Mouse (Mus musculus): Measurements from ENCODE around the gene Fuk. TPM values are rescaled to one million over a fixed set of nuclear protein-coding genes. Genes with fewer than 3 reads are reported as not detected.
"Not testable (repeated sequence)": the region's sequence is repeated elsewhere in the genome, so short reads cannot be mapped to it uniquely, and the experiment has no call there.

Gene Fuk
- total RNA-seq, 2 experiments from 2014 or later = 1.8 to 3.9 TPM

DNA sequence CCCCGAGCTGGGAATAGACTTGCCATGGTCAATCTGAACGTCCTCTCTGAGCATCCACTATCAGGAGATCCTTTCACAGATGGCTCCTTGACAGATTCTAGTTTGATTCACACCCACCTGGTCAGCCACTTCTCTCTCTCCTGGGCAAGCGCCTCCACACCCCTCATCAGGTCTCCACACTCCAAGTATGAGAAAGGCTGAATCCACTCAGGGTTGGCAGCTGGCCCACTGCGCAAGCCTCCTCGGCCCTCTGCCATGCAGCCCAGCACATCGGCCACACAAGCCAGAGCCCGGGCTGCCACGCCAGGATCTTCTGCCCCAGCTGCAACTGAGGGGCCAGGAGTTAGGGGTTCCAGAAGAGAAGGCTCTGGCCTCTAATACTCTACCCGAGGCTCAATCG, 14.7 kb downstream of the Fuk start:
- no peak for ATAC-seq (replicated peaks; ENCODE audit: poor library complexity, severe bottlenecking)

DNA sequence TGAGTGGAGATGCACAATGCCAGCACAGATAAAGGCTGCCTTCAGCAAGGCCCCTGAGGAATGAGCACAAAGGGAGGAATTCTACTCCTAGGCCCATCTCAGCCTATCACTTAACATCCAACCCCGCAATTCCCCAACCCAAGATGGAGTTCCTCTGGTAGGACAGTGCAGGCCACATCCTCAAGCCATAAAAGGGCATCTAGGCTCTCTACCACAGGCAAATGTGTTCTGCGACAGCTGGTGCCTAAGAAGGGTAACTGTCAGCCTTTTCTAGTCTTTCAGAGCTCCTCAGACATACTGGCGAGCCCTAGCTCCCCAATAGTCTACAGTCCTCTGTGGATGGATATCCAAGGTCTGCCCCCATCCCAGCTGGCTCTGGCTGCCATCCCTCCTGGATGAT, 15.7 kb downstream of the Fuk start:
- no peak for ATAC-seq (replicated peaks; ENCODE audit: poor library complexity, severe bottlenecking)

DNA sequence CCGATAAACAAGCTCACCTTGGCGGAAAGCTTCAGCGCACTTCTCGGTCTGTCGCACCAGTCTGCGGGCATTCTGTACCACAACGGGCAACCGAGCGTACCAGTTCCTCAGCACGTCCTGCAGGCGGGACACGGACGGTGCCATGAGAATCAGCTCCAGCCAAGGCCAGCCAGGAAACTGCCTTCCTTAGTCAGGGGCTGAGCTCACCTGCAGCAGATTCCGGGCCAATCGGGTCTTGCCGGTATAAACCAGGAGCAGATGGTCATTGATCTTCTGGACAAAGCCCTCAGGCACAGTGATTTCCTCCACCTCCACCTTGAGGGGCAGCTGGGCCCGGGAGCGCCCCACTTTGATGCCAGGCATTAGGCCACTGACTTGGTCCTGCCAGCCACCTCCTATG, 18.5 kb downstream of the Fuk start:
- no peak for ATAC-seq (replicated peaks; ENCODE audit: poor library complexity, severe bottlenecking)

DNA sequence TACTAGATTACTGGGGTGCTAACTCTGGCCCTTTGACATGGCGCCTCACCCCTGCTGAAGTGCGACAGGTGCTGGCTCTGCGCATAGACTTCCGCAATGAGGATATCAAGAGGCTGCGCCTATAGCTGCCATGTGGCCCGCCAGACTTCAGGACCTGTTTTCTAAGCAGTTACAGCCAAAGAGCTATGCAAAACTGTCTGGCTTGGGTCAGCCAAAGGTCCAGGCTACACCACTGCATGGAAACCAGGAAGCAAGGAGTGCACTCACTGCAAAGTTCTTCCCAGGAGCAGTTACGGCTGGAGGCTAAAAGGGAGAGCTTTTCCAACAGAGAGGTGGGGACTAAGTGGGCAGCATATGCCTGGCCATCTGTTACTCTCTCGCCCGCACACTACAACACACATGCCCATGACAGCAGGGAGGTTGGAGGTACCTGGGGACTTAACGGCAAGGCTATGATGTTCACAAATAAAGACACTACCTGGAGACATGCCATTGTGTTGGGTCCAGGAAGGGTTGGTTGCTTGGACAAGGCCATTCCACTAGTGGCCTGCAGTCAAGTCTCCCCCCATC, 20.5 kb downstream of the Fuk start:
- no peak for ATAC-seq (replicated peaks; ENCODE audit: poor library complexity, severe bottlenecking)

DNA sequence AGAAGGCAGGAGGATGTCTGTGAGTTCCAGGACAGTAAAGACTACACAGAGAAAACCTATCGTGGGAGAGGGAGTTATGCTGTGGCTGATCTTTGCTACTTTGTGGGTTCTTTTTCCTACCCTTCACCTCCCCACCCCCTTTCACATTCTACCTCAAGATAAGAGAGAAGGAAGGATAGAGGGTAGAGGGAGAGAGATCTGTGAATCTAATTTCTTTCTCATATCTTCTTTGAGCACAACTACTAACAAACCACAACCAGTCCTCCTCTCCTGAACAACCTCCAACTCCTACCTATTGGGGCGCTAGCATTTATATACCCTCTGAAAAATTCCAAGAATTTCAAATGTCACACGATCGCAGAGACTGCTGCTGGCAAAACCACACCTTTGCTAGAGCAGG, 24.4 kb downstream of the Fuk start:
- no peak for ATAC-seq (replicated peaks; ENCODE audit: poor library complexity, severe bottlenecking)

DNA sequence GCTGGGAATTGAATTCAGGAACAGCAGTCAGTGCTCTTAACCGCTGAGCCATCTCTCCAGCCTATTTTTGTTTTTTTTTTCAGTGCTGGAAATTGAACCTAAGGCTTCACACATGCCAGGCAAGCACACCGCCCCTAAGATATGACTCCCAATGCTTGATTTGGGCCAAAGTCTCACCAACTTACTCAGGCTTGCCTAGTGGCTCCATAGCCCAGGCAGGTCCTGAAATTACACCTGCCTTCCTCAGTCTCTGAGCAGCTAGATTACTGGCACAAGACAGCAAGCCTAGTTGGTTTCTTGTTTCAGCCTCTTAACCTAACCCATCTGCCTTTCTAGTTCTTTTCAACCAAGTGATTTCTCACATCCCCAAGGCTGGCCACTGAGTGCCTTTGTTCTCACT, 31.8 kb downstream of the Fuk start:
- no peak for ATAC-seq (replicated peaks; ENCODE audit: poor library complexity, severe bottlenecking)

DNA sequence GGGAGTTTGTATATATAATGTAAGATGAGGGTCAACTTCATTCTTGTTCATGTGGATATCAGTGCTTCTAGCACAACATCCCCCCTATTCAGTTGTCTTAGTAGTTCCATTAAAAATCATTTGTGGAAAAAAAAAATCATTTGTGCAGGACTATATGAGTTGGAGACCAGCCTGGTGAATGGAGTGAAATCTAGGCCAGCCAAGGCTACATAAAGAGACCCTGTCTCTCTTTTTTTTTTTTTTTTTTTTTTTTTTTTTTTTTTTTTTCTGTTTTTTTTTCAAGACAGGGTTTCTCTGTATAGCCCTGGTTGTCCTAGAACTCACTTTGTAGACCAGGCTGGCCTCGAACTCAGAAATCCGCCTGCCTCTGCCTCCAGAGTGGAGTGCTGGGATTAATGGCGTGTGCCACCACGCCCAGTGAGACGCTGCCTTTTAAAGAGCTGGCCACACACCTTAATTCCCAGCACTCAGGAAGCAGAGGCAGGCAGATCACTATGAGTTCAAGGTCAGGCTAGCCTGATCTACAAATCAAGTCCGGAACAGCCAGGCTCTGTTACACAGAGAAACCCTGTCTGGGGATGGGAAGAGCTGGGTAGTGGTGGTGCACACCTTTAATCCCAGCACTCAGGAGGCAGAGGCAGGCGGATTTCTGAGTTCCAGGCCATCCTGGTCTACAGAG, 40.8 kb downstream of the Fuk start:
- ATAC-seq (replicated peaks; ENCODE audit: poor library complexity, severe bottlenecking) = not testable (repeated sequence)

DNA sequence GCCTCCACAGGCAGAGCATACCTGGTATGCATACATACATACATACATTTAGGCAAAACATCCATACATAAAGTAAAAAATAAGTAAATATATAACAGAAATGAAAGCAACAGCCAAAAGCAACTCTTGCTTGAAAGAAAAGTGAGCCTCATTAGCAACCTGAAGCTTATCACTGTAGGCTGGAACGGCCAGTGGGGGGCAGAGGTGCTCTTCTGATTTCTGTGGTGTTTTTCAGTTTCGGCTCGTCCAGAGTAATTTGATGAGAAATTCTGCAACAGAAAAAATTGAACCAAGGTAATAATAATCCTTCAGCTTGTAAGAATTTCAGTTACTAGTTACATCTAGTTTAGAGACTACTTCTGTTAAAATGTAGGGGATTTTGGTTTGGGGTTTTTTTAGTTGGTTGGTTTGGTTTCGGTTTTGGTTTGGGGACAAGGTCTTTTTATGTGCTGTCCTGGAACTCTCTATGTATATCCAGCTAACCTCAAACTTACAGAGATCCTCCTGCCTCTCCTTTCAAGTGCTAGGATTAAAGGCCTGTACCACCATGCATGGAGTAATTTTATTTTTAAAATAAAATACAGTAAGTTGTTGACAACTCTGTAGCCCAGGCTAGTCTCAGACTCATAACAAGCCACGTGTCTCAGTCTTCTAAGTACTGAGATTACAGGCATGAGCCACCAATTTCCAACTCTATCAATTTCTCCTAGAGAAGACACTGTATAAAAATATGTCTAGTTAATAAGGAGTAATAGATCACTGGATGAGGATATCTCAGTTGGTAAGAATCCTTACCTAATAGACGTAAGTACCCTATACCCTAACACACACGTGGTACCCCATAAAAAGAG, 42.4 kb downstream of the Fuk start:
- peak; percentile 59; the same call in 1 of the 2 replicates for ATAC-seq (replicated peaks; ENCODE audit: poor library complexity, severe bottlenecking)

DNA sequence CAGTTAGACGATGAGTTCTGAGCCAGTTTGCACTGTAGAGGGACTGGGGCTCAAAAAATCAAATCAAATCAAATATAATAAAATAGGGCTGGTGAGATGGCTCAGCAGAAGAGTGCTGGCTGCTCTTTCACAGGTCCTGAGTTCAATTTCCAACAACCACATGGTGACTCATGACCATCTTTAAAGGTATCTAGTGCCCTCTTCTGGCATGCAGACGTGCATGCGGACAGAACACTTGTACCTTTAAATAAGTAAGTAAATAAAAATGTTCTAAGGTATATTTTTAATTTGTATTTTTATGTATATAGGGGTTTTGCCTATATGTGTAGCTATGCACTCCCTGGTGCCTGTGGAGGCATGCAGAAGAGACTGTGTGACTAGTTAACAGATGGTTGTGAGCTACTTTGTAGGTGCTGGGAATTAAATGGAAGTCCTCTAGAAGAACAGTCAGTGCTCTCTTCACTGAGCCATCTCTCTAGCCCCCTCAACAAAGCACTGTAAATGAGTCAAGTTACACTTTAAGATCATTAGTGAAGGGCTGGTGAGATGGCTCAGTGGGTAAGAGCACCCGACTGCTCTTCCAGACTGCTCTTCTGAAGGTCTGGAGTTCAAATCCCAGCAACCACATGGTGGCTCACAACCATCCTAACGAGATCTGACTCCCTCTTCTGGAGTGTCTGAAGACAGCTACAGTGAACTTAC, 45.4 kb downstream of the Fuk start:
- no peak for ATAC-seq (replicated peaks; ENCODE audit: poor library complexity, severe bottlenecking)

DNA sequence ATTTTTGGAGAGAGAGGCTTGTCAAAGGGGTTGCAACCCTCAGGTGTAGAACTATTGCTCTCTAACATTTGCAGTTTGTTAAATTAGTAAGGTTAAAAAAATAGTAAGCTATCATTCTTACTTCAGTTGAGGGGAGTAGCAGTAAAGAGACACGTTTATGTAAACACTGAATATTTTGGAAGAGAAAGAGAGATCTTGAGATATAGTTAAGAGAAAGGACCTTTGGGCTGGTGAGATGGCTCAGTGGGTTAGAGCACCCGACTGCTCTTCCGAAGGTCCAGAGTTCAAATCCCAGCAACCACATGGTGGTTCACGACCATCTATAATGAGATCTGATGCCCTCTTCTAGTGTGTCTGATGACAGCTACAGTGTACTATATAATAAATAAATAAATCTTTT, 46.2 kb downstream of the Fuk start:
- ATAC-seq (replicated peaks; ENCODE audit: poor library complexity, severe bottlenecking) = not testable (repeated sequence)

DNA sequence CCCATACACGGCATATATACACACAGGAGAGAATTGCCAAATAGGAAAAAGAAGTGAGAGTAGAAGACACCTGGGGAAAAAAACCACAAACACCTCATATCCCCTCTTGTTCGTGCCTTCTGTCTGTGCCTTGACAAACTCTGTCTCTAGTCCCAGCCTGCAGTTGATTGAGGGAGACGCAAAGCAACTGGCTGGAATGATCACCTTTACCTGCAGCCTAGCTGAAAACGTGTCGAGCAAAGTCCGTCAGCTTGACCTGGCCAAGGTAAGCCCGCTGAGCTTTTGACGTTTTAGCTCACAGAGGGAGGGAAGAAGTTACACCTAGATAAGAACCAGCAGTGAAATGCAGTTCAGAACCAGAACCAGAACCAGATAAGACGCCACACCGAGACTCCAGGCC, 51.1 kb downstream of the Fuk start:
- ATAC-seq (replicated peaks; ENCODE audit: poor library complexity, severe bottlenecking) = no peak

DNA sequence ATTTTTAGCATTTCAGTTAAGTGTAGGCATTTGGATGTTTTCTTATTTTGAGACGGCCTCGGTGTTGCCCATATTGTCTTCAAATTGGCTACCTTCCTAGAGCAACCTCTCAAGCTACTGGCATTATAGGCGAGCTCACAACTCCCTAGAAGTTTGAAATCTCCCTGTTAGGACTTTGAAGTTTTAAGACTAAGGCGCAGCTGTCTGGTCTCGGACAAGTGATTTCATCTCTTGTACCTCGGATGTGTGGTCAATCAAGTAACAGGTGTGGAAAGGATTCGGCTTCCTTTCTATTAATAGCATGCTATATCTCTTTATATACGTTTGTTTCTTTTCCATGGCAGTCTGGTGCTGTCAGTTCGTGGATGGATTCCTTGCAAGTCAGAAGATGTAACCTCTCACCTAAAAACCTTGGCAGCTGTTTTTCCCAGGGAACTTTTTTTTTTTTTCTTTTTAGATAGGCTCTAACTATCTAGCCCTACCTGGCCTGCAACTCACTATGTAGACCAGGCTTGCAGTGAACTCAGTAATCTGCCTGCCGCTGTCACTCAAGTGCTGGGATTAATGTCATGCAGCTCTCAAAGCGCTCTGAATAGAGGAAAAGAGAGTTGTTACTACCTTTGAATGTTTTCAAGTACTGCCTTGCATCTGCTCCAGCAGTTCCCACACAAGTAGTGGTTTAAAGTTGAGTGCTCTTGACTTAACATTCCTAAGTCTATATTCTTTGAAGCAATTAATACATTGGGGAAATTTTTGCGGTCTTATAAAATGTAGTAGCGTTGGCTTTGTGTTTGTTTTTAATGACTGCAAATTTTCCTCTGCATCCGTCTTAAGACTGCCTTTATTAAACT, 54.4 kb downstream of the Fuk start:
- ATAC-seq (replicated peaks; ENCODE audit: poor library complexity, severe bottlenecking) = no peak

DNA sequence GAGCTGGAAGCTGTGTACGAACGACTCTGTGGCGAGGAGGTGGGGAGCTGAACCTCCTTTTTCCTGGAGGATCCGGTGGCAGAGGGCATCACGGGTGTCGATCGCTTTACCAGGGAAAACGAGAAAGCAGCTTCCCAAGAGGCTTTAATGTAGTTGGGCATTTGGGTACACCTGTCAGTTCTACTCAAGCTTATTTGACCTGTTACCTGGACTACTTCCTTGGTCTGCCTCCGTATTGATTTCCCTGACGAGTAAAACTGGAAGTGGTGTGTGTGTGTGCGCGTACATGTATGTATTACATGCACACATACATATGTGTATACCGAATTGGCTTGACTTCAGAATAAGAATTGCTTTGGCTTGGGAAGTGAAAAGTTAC, 55.1 kb downstream of the Fuk start:
- peak; percentile 29 for ATAC-seq (replicated peaks; ENCODE audit: poor library complexity, severe bottlenecking)

DNA sequence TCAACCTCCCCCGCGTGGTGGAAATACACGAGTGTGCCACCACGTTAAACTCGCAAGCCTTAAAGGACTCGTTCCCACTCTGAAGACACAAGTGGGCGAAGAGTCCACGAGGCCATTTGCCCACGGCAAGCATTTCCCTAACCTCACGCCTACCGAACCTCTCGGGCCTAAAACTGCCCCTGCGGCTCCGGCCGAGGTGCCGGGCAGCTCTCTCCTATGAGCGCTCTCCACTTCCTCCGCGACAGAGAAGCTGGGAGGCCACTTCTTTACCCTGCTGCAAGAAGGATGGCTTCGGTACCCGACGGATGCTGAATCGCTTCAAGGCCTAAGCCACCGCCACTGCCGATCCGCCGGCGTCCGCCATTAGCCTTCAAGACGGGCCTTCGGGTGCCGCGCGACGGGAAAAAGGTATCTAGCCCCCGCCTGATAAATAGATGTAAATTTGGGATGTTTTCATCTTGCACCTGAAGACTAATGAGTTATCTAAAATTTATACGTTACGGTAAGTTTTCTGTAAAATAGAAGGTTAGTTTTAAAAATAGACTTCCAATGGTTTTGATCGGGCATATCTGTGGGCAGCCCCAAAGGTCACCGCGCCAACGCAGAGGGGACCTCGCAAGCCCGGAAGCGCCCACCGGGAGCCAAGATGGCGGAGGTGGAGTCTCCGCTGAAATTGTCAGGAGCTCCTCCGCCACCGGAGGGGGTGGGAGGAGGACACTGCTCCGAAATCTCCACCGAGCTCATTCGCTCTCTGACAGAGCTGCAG, 55.7 kb downstream of the Fuk start, which contains the start of the genes Cog4 and Sf3b3:
Cog4 (plus strand) TSS at position 196 of the 766 bp plus-strand sequence.
Sf3b3 (minus strand) TSS at position 383 of the 766 bp plus-strand sequence.
- peak; percentile 94 for ATAC-seq (replicated peaks; ENCODE audit: poor library complexity, severe bottlenecking)

DNA sequence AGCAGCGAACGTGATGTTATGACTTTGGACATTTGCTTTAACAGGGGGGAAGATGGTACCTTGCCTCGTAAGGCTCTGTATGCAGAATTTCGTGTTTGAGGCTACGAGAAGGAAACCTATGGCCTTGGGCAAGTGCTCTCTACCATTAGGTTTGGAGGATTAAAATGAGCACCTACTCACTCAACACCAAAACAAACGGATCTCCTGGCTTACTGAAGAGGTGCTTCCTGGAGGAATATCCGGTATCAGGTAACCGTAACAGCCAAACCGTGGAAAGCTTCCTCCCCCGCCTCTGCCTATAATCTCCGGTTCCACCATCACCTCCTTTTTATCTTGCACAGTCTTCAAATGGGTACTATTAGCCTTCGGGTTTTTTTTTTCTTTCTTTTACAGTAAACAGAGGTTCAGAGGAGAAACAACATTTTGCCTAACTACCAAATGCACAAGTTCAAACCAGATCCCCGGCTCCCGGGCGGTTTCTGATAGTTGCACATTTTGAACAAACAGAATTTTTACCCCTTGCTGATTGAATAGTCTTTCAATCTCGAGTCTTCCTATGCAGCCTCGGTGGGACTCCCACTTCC, 56.4 kb downstream of the Fuk start:
- no peak for ATAC-seq (replicated peaks; ENCODE audit: poor library complexity, severe bottlenecking)

DNA sequence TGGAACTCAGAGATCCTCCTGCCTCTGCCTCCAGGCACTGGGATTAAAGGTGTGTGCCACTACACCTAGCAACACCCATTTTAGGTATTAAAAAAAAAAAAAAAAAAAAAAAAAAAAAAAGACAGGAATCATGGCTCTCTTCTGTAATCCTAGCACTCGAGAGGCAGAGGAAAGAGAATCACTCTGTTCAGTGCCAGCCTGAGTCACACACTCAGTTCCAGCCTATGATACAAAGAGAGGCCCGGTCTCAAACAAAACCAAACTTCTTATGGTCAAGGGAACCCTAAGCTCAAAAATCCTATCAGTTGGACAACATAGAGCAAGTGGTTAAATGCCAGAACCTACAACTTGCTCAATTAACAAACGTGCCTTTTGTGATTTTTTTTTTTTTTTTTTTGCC, 57.3 kb downstream of the Fuk start:
- no peak for ATAC-seq (replicated peaks; ENCODE audit: poor library complexity, severe bottlenecking)

DNA sequence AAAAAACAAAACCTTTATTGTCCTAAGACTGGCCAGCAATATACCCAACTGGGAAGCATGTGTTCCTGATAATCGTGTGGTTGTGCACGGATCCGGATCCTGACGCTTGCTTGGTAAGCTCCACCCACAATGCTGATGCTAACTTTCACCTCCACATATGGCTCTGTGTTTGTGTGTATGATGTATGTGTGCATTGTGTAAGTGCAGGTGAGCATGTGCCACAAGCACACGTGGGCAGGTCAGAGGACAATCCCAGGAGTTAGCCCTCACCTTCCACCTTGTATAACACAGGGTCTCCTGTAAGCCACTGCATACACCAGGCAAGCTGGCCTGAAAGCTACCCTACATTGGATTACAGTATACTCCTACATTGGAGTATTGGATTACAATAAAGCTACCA, 59.1 kb downstream of the Fuk start:
- no peak for ATAC-seq (replicated peaks; ENCODE audit: poor library complexity, severe bottlenecking)

DNA sequence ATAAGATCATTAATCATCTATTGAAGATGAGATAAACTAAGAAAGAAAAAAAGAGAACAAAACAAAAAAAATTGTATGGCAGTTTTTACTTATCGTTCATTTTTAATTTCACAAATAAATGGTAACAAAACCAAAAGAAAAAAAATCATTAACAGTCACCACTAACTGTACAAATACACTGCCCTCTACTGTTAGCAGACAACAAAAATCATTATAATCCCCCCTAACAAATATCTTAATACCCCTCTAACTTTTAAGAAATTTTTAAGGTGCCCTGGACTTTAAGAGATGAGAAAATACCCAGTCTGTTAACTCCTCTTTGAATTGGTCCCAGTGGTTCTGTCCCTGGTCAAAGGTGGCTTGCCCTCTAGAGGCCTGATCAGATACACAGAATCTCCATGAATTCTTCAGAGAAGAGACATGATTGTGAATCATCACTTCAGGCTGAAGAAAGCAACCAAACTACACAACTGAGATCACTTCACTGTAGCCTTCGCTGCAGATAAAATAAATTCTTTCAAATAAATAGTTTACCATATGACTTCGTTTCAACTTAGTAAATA, 60.2 kb downstream of the Fuk start:
- ATAC-seq (replicated peaks; ENCODE audit: poor library complexity, severe bottlenecking) = no peak

All from granulocyte monocyte progenitor cell, adult 5-6 weeks (primary cell).